Mouse (Mus musculus): ENCODE results near the gene Grid1. TPM values are rescaled to one million over a fixed set of nuclear protein-coding genes. Genes with fewer than 3 reads are reported as not detected.
A peak's percentile ranks its signal among the peaks of the same experiment; 100 is the strongest.

Gene Grid1
- total RNA-seq (2015) (not detected in 2 replicates), total RNA-seq (2017) (not detected in 2 replicates)

- ATAC-seq (replicated peaks; ENCODE audit: poor library complexity): no peak
Observed at GRCm38 (mm10) chr14:34819919-34820652, at the start of gene Grid1. Gene Grid1, plus strand, starts transcription at chr14:34820108.

GRCm38 (mm10) chr14:34770467-34770866 is 49.4 kb upstream of the Grid1 start:
- ATAC-seq (replicated peaks; ENCODE audit: poor library complexity): no peak

DNA sequence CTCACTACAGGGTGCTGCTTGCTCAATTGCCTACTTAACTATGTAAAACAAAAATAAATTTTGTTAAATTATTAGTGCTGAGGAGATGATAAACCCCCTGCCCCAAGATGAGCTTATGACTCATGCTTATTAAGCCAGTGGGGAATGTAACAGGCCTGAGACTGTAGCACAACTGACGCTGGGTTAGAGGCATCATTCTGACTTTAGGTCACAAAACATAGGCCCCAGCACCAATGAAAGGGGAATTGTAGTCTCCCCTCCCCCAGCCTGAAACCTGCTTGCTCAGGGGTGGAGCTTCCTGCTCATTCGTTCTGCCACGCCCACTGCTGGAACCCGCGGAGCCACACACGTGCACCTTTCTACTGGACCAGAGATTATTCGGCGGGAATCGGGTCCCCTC is 48.3 kb upstream of the Grid1 start:
- ATAC-seq (replicated peaks; ENCODE audit: poor library complexity): no peak

DNA sequence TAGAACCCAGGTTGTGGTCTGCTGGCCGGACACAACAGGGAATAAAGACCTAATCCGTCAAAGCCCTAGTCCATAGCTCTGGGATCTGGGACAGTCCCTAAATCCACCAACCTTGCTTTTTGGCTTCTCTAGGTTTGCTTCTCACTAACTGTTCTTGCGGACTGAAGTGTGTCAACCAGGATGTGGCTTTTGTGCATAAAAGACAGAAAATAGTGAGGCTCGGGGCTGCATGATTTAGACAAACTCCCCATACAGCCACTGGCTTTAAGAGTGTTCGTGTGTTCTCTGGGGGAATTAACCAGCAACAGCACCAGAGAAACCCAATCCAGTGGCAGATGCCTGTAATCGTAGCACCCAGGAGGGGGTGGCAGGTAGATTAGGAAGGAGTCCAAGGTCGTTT is 47.8 kb upstream of the Grid1 start:
- ATAC-seq (replicated peaks; ENCODE audit: poor library complexity): no peak

GRCm38 (mm10) chr14:34773681-34774080 is 46.2 kb upstream of the Grid1 start:
- no peak for ATAC-seq (replicated peaks; ENCODE audit: poor library complexity)

DNA sequence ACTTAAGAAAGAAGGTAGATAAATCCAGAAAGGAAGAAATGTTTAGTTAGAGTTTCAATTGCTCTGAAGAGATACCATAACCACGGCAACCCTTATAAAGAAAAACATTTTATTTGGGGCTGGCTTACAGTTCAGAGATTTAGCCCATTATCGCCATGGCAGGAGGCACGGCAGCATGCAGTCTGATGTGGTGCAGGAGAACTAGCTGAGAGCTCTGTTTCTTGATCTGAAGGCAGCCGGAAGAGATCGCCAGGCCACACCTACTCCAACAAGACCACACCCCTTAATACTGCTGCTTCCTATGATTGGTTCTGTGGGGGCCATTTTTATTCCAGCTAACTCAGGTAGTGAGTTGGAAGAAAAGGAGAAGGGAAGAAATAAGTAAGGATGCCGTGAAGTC is 45.7 kb upstream of the Grid1 start:
- no peak for ATAC-seq (replicated peaks; ENCODE audit: poor library complexity)

GRCm38 (mm10) chr14:34776719-34777385 is 43.1 kb upstream of the Grid1 start:
- ATAC-seq (replicated peaks; ENCODE audit: poor library complexity): no peak

- peak; percentile 95 for ATAC-seq (replicated peaks; ENCODE audit: poor library complexity)
Observed at GRCm38 (mm10) chr14:34777810-34778209, 42.1 kb upstream of the Grid1 start.

- no peak for ATAC-seq (replicated peaks; ENCODE audit: poor library complexity)
Observed at GRCm38 (mm10) chr14:34778760-34779159, 41.1 kb upstream of the Grid1 start.

DNA sequence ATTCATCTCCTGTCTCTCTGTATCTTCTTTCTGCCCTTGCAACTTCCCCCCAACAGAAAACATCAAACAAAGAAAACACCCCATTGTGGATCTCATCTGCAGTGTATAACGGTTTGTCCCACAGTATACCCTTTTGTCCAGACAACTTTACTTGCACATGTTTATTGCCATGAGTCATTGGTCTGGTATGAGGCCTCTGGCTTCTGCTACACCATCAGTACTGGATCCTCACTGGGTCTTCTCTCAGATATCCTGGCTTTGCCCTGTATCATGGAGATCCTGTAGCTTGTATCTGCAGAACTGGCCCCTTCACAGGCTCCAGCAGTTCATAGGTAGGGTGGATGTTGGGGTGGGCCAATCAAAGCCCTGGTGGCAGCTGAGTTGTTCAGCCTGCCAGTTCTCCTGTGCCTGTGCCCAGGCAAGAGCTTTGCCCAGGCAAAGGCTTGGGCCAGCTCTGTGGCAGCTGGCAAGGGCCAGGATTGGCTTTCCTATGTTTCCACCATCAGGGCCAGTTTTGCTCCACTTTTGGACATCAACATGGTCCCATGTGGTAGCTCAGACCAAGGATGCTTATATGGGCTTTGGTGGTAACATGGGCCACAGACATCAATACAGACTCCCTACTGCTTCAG is 26.4 kb upstream of the Grid1 start:
- ATAC-seq (replicated peaks; ENCODE audit: poor library complexity): no peak

GRCm38 (mm10) chr14:34810763-34811489 is 9.0 kb upstream of the Grid1 start:
- ATAC-seq (replicated peaks; ENCODE audit: poor library complexity): peak; percentile 82

- no peak for ATAC-seq (replicated peaks; ENCODE audit: poor library complexity)
Observed at GRCm38 (mm10) chr14:34811490-34811808, 8.5 kb upstream of the Grid1 start.

- no peak; the same call in 1 of the 2 replicates for ATAC-seq (replicated peaks; ENCODE audit: poor library complexity)
Observed at GRCm38 (mm10) chr14:34816301-34816700, 3.6 kb upstream of the Grid1 start.

DNA sequence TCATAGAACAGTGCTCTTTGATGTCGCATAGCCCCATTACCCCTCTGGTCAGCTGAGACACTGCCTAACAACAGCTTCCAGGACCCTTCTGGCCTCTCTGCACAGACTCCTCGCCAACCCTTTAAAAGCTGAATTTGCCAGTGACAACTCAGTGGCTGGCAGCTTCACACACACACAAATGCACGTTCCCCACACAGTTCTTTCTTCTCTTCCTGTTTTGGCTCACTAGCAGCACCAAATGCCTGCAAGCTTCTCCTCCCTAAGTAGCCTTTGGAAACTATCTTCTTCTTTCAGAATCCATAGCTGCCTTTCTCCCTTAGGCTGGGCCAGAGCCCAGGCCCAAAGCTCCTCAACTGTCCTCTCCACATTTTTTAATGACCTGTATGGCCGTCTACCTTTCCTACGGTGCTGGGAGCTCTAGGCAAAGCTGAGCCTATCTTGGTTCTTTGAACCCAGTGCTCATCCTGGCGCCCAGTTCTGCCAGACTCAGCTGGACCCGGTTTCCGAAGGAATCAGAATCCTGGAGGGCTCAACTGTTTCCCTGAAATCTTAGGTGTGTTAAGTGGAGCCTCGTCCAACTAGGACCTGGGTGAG is 1.4 kb upstream of the Grid1 start:
- no peak for ATAC-seq (replicated peaks; ENCODE audit: poor library complexity)

GRCm38 (mm10) chr14:34819121-34819918 is 588 bp upstream of the Grid1 start:
- no peak for ATAC-seq (replicated peaks; ENCODE audit: poor library complexity)

DNA sequence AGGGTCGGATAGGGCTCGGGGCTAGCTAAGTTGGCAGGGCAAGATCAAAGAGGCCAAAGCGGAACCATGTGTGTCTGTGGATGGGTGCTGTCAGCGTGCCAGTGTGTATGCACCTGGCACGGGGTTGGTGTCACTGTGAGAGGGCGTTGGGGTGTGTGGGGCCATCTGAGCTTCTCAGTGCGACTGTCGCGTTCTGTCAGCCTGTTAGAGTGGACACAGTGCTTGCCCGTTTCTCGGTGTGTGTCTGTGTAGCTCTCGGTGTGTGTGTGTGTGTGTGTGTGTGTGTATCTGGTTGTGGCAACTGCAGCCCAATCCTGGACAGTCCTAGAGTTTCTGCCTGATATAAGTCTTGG is 721 bp downstream of the Grid1 start:
- ATAC-seq (replicated peaks; ENCODE audit: poor library complexity): 0 out of 2 replicates have a peak, but pooled peaks have one; percentile 14

DNA sequence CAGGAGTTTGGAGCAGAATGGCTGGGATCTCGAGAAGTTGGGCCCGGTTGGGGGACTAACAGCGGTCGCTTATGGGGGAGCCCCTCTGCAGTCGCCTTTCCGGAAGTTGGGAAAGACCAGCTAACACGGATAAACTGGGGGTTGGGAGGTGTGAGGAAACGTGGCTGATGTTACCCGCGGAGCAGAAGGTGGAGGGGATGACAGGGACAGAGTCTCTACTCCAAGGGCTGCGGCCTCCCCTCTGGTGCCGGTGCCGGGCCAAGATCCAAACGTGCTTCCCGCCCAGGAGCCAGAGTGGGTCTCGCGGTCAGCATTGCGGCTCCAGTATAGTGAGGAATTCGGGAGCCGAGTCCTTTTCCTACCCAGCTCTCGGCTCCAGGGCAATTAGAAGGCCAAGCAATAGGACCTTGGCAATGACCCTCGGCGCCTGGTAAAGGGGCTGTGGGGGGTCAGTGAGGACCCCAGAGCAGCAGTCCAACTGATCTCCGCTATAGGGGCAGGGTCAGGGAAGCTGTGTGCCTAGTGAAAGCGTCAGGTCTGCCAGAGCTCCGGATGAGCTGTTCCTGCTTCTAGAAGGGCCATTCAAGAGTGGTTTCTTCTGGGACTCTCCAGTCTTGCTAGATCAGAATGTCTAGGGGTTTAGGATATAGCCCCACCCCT is 1.4 kb downstream of the Grid1 start:
- peak; percentile 43; the same call in 1 of the 2 replicates for ATAC-seq (replicated peaks; ENCODE audit: poor library complexity)

DNA sequence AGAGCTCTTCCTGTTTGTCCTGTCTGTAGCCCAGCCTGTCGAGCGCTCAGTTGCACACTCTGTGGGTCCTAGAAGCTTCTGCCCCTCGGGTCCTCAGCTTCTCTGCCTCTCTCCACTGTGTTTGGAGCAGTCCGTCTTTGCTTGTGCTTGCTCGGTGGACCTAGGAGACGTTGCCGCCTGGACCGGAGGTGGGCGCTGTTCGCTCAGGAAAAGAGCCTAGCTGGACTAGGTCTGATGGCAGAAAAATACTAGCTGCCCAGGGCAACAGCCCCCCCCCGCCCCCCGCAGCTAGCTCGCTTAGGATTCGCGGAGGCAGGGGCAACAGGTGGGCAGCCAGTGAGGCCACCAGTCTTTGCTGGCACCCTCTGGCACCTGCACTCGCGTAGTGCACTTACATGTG is 3.2 kb downstream of the Grid1 start:
- ATAC-seq (replicated peaks; ENCODE audit: poor library complexity): no peak

DNA sequence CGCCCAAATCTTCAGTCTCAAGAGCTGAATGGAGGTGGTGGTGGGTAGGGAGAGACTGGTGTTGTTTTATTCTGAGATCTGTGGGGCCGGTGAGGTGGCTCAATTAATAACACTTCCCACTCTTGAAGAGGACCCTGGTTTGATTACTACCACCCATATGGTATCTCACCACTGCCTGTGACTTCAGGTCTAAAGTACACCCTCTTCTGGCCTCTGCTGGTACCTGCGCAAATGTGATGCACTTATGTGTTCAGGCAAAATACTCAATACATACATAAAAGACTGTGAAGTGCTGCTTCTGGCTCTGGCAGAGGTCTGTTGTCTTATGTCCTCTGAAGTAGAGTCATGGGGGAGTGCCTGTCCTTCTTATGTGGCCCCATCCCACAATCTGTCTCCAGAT is 4.3 kb downstream of the Grid1 start:
- ATAC-seq (replicated peaks; ENCODE audit: poor library complexity): no peak

- no peak for ATAC-seq (replicated peaks; ENCODE audit: poor library complexity)
Observed at GRCm38 (mm10) chr14:34825902-34826301, 6.0 kb downstream of the Grid1 start.
